Mouse (Mus musculus): ENCODE measurements at regions not wholly inside any gene's neighbourhood (a gene's known extent, or its start where the extent isn't known, plus 50 kb on each side); places are given as distances from the start of the nearest gene placed in this dataset.

GRCm38 (mm10) chr6:147329201-147329600, 65.2 kb upstream of the Pthlh start:
- Histone ChIP-seq H3K9me3 (ENCODE audit: control insufficient read depth, low read length) (no peaks in the 10 kb centered on the region), H3K4me1 (ENCODE audit: control insufficient read depth, insufficient read depth, low read length) (no peaks in the 10 kb centered on the region), H3K4me3 (replicated peaks; ENCODE audit: low read depth, low read length) (no peak overlapping the region), H3K27me3 (ENCODE audit: control insufficient read depth, insufficient read depth, low read length) (no peaks in the 10 kb centered on the region), H3K27ac (replicated peaks; ENCODE audit: low read depth, low read length) (no peak overlapping the region), H3K4me2 (ENCODE audit: low read length) (no peak overlapping the region), H3K9ac (replicated peaks; ENCODE audit: low read length) (no peak overlapping the region), H3K36me3 (ENCODE audit: control insufficient read depth, insufficient read depth, low read length) (no peaks in the 10 kb centered on the region)
- DNase-seq: no peak
- 86% methylated on average over 5 of the region's 5 CpGs for WGBS
- ATAC-seq (ENCODE audit: low FRiP score, low TSS enrichment): no peak

- no peaks in the 10 kb centered on the region for H3K27me3 ChIP-seq (ENCODE audit: control insufficient read depth, insufficient read depth, low read length)
- H3K9ac ChIP-seq (replicated peaks; ENCODE audit: low read length): no peak overlapping the region
- H3K4me2 ChIP-seq (ENCODE audit: low read length): no peak overlapping the region
- no peak overlapping the region for H3K27ac ChIP-seq (replicated peaks; ENCODE audit: low read depth, low read length)
- H3K4me3 ChIP-seq (replicated peaks; ENCODE audit: low read depth, low read length): no peak overlapping the region
- H3K9me3 ChIP-seq (ENCODE audit: control insufficient read depth, low read length): no peaks in the 10 kb centered on the region
- WGBS: 91% methylated on average over 2 of the region's 2 CpGs
- DNase-seq (no peak), ATAC-seq (ENCODE audit: low FRiP score, low TSS enrichment) (no peak)
- no peaks in the 10 kb centered on the region for H3K4me1 ChIP-seq (ENCODE audit: control insufficient read depth, insufficient read depth, low read length)
- H3K36me3 ChIP-seq (ENCODE audit: control insufficient read depth, insufficient read depth, low read length): no peaks in the 10 kb centered on the region
Observed at GRCm38 (mm10) chr6:147324336-147324735, 60.4 kb upstream of the Pthlh start.

- DNase-seq (no peak), ATAC-seq (ENCODE audit: low FRiP score, low TSS enrichment) (no peak)
- no peaks in the 10 kb centered on the region for H3K36me3 ChIP-seq (ENCODE audit: control insufficient read depth, insufficient read depth, low read length)
- H3K9me3 ChIP-seq (ENCODE audit: control insufficient read depth, low read length): no peaks in the 10 kb centered on the region
- H3K4me1 ChIP-seq (ENCODE audit: control insufficient read depth, insufficient read depth, low read length): no peaks in the 10 kb centered on the region
- no peak overlapping the region for H3K4me2 ChIP-seq (ENCODE audit: low read length)
- H3K27me3 ChIP-seq (ENCODE audit: control insufficient read depth, insufficient read depth, low read length): no peaks in the 10 kb centered on the region
- no peak overlapping the region for H3K9ac ChIP-seq (replicated peaks; ENCODE audit: low read length)
- H3K4me3 ChIP-seq (replicated peaks; ENCODE audit: low read depth, low read length): no peak overlapping the region
- WGBS: 99% methylated on average over 2 of the region's 2 CpGs
- H3K27ac ChIP-seq (replicated peaks; ENCODE audit: low read depth, low read length): no peak overlapping the region
Observed at GRCm38 (mm10) chr6:147318106-147318505, 54.1 kb upstream of the Pthlh start.

GRCm38 (mm10) chr6:147316702-147317468, 52.9 kb upstream of the Pthlh start:
- H3K9ac ChIP-seq (replicated peaks; ENCODE audit: low read length): no peak overlapping the region
- WGBS: 91% methylated on average over 11 of the region's 11 CpGs

GRCm38 (mm10) chr6:147316140-147316539, 52.2 kb upstream of the Pthlh start:
- Histone ChIP-seq H3K9me3 (ENCODE audit: control insufficient read depth, low read length) (no peaks in the 10 kb centered on the region), H3K9ac (replicated peaks; ENCODE audit: low read length) (no peak overlapping the region), H3K4me2 (ENCODE audit: low read length) (no peak overlapping the region), H3K27ac (replicated peaks; ENCODE audit: low read depth, low read length) (no peak overlapping the region), H3K4me3 (replicated peaks; ENCODE audit: low read depth, low read length) (no peak overlapping the region), H3K27me3 (ENCODE audit: control insufficient read depth, insufficient read depth, low read length) (no peaks in the 10 kb centered on the region), H3K4me1 (ENCODE audit: control insufficient read depth, insufficient read depth, low read length) (no peaks in the 10 kb centered on the region), H3K36me3 (ENCODE audit: control insufficient read depth, insufficient read depth, low read length) (no peaks in the 10 kb centered on the region)
- 86% methylated on average over 3 of the region's 3 CpGs for WGBS
- DNase-seq (no peak), ATAC-seq (ENCODE audit: low FRiP score, low TSS enrichment) (no peak)

More at GRCm38 (mm10) chr6:147316702-147317468, 52.9 kb upstream of the Pthlh start:
- H3K4me3 ChIP-seq (replicated peaks; ENCODE audit: low read depth, low read length): no peak overlapping the region
- no peak for ATAC-seq (ENCODE audit: low FRiP score, low TSS enrichment)
- no peak overlapping the region for H3K4me2 ChIP-seq (ENCODE audit: low read length)
- H3K9me3 ChIP-seq (ENCODE audit: control insufficient read depth, low read length): no peaks in the 10 kb centered on the region
- no peaks in the 10 kb centered on the region for H3K27me3 ChIP-seq (ENCODE audit: control insufficient read depth, insufficient read depth, low read length)
- no peaks in the 10 kb centered on the region for H3K36me3 ChIP-seq (ENCODE audit: control insufficient read depth, insufficient read depth, low read length)
- H3K27ac ChIP-seq (replicated peaks; ENCODE audit: low read depth, low read length): no peak overlapping the region
- DNase-seq: no peak
- no peaks in the 10 kb centered on the region for H3K4me1 ChIP-seq (ENCODE audit: control insufficient read depth, insufficient read depth, low read length)

- H3K9ac ChIP-seq (replicated peaks; ENCODE audit: low read length): no peak overlapping the region
- ATAC-seq (ENCODE audit: low FRiP score, low TSS enrichment): no peak
- WGBS: 85% methylated on average over 5 of the region's 5 CpGs
Observed at GRCm38 (mm10) chr6:147315207-147315606, 51.2 kb upstream of the Pthlh start.

More at GRCm38 (mm10) chr6:147315207-147315606, 51.2 kb upstream of the Pthlh start:
- H3K36me3 ChIP-seq (ENCODE audit: control insufficient read depth, insufficient read depth, low read length): no peaks in the 10 kb centered on the region
- no peak overlapping the region for H3K4me2 ChIP-seq (ENCODE audit: low read length)
- H3K4me1 ChIP-seq (ENCODE audit: control insufficient read depth, insufficient read depth, low read length): no peaks in the 10 kb centered on the region
- no peak for DNase-seq
- H3K9me3 ChIP-seq (ENCODE audit: control insufficient read depth, low read length): no peaks in the 10 kb centered on the region
- no peak overlapping the region for H3K4me3 ChIP-seq (replicated peaks; ENCODE audit: low read depth, low read length)
- no peak overlapping the region for H3K27ac ChIP-seq (replicated peaks; ENCODE audit: low read depth, low read length)
- H3K27me3 ChIP-seq (ENCODE audit: control insufficient read depth, insufficient read depth, low read length): no peaks in the 10 kb centered on the region
